Mouse (Mus musculus) E14TG2a.4 (cell line): Measurements from ENCODE around the gene Gart.
A peak's percentile ranks its signal among the peaks of the same experiment; 100 is the strongest.

Source experiments
- H3K27me3 ChIP-seq: 2 replicates; pipeline ENCODE4 v1.6.1; 2014; ENCODE audit warnings: low read length, control low read depth; ENCODE audit not compliant: insufficient read depth
- H3K36me3 ChIP-seq: 2 replicates; pipeline ENCODE4 v1.6.1; 2014; ENCODE audit warnings: low read length, control low read depth; ENCODE audit not compliant: insufficient read depth
- H3K4me1 ChIP-seq: replicated peaks from 2 replicates; pipeline ENCODE4 v1.6.1; 2014; ENCODE audit warnings: low read depth, low read length, control low read depth
- H3K4me3 ChIP-seq: replicated peaks from 2 replicates; pipeline ENCODE4 v1.5.1; 2014; ENCODE audit warnings: mild to moderate bottlenecking, low read length
- H3K9me3 ChIP-seq: 2 replicates; pipeline ENCODE4 v1.6.1; 2014; ENCODE audit warnings: low read length, control low read depth
- CTCF ChIP-seq: conservative IDR thresholded peaks from 2 replicates; pipeline ENCODE4 v1.5.1; 2014; ENCODE audit warnings: low read length
- NANOG ChIP-seq: IDR thresholded peaks from 2 replicates; pipeline ENCODE4 v1.6.1; 2014; ENCODE audit warnings: borderline replicate concordance, low read length, mixed read lengths
- POU5F1 ChIP-seq: IDR thresholded peaks from 2 replicates; pipeline ENCODE4 v1.6.1; 2014; ENCODE audit warnings: low read length, borderline replicate concordance

Gart gene

GRCm38 (mm10) chr16:91596397-91596778, 50.4 kb downstream of the Gart start:
- TF ChIP-seq CTCF (no peak), NANOG (no peak), POU5F1 (no peak)
- Histone ChIP-seq H3K4me1 (peaks cover 31% of the 10 kb centered on the region), H3K4me3 (peak overlapping the region; percentile 89), H3K27me3 (peaks cover 19% of the 10 kb centered on the region), H3K36me3 (peaks cover 17% of the 10 kb centered on the region), H3K9me3 (no peaks in the 10 kb centered on the region)

- Histone ChIP-seq H3K4me1 (peaks cover 44% of the 10 kb centered on the region), H3K36me3 (peaks cover 17% of the 10 kb centered on the region), H3K4me3 (no peak overlapping the region), H3K27me3 (peaks cover 18% of the 10 kb centered on the region), H3K9me3 (no peaks in the 10 kb centered on the region)
- TF ChIP-seq POU5F1 (no peak), CTCF (no peak), NANOG (no peak)
Observed at GRCm38 (mm10) chr16:91595076-91595475, 51.7 kb downstream of the Gart start.

- Histone ChIP-seq H3K9me3 (no peaks in the 10 kb centered on the region), H3K4me1 (peaks cover 47% of the 10 kb centered on the region), H3K27me3 (peaks cover 12% of the 10 kb centered on the region), H3K4me3 (no peak overlapping the region), H3K36me3 (peaks cover 17% of the 10 kb centered on the region)
- no peak for TF ChIP-seq NANOG
- no peak for TF ChIP-seq CTCF
Observed at GRCm38 (mm10) chr16:91593262-91593661, 53.5 kb downstream of the Gart start.

- peaks cover 17% of the 10 kb centered on the region for H3K36me3 ChIP-seq
- H3K4me3 ChIP-seq, result no peak overlapping the region
- no peaks in the 10 kb centered on the region for H3K9me3 ChIP-seq
- H3K4me1 ChIP-seq, result peaks cover 52% of the 10 kb centered on the region
- TF ChIP-seq CTCF (no peak), NANOG (no peak), POU5F1 (no peak)
- H3K27me3 ChIP-seq, result peaks cover 9% of the 10 kb centered on the region
Observed at GRCm38 (mm10) chr16:91592162-91592561, 54.6 kb downstream of the Gart start.

GRCm38 (mm10) chr16:91588703-91589102, 58.0 kb downstream of the Gart start:
- H3K27me3 ChIP-seq, result no peaks in the 10 kb centered on the region
- H3K4me1 ChIP-seq, result peaks cover 42% of the 10 kb centered on the region
- H3K9me3 ChIP-seq, result no peaks in the 10 kb centered on the region
- TF ChIP-seq POU5F1, result no peak
- no peak for TF ChIP-seq CTCF
- TF ChIP-seq NANOG, result no peak
- H3K36me3 ChIP-seq, result peaks cover 29% of the 10 kb centered on the region
- no peak overlapping the region for H3K4me3 ChIP-seq

- Histone ChIP-seq H3K36me3 (peaks cover 27% of the 10 kb centered on the region), H3K9me3 (no peaks in the 10 kb centered on the region), H3K4me1 (peaks cover 40% of the 10 kb centered on the region), H3K4me3 (no peak overlapping the region), H3K27me3 (no peaks in the 10 kb centered on the region)
- TF ChIP-seq POU5F1 (no peak), NANOG (no peak), CTCF (no peak)
Observed at GRCm38 (mm10) chr16:91587730-91588453, 58.9 kb downstream of the Gart start.

- Histone ChIP-seq H3K4me3 (no peak overlapping the region), H3K4me1 (peaks cover 25% of the 10 kb centered on the region), H3K27me3 (no peaks in the 10 kb centered on the region), H3K36me3 (peaks cover 26% of the 10 kb centered on the region), H3K9me3 (no peaks in the 10 kb centered on the region)
- TF ChIP-seq CTCF (no peak), POU5F1 (no peak), NANOG (no peak)
Observed at GRCm38 (mm10) chr16:91586244-91586643, 60.5 kb downstream of the Gart start.

- TF ChIP-seq POU5F1, result no peak
- no peak for TF ChIP-seq CTCF
- TF ChIP-seq NANOG, result no peak
- peaks cover 20% of the 10 kb centered on the region for H3K4me1 ChIP-seq
- no peak overlapping the region for H3K4me3 ChIP-seq
- peaks cover 30% of the 10 kb centered on the region for H3K36me3 ChIP-seq
- no peaks in the 10 kb centered on the region for H3K27me3 ChIP-seq
- no peaks in the 10 kb centered on the region for H3K9me3 ChIP-seq
Observed at GRCm38 (mm10) chr16:91585617-91586016, 61.1 kb downstream of the Gart start.

GRCm38 (mm10) chr16:91582307-91582706, 64.4 kb downstream of the Gart start:
- TF ChIP-seq POU5F1, result no peak
- no peak for TF ChIP-seq NANOG
- TF ChIP-seq CTCF, result peak; percentile 79
- Histone ChIP-seq H3K27me3 (no peaks in the 10 kb centered on the region), H3K4me1 (0 out of 2 replicates have a peak, but pooled peaks cover under 1% of the 10 kb centered on the region), H3K36me3 (peaks cover 40% of the 10 kb centered on the region), H3K4me3 (no peak overlapping the region), H3K9me3 (no peaks in the 10 kb centered on the region)
